Mouse (Mus musculus): ENCODE results near the gene Aldob. TPM values are rescaled to one million over a fixed set of nuclear protein-coding genes. Genes with fewer than 3 reads are reported as not detected.

Gene Aldob
- polyA plus RNA-seq, 1 experiment, result not detected

DNA sequence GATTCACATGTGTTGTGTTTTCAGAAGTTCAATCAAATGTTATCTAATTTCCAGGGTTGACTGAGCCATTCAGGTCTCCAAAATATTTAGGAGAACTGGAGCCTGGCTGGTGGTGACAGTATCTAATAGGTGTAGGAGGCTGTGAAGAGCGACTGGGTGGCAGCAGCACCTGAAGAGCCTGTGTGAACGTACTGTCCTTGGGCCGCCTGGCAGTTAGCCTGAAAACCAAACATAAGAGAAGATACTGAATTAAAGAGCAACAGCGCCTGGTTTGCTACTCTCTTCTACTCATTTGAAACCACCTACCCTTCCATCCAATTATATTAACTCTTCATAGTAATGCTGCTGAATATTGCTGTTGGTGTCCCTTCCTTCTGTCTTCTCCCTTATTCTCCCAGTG lies 12.7 kb downstream of the Aldob start:
- TF ChIP-seq POLR2AphosphoS2 (IDR thresholded peaks at IDR 0.05; ENCODE audit: insufficient read length, low read depth) (no peak), USF1 (IDR thresholded peaks at IDR 0.05; ENCODE audit: low read depth) (no peak), MYOG (IDR thresholded peaks at IDR 0.05; ENCODE audit: control insufficient read depth in 1 of 3, insufficient read depth in 1 of 3, insufficient read length in 2 of 3, low read depth in 2 of 3) (no peak), TCF12 (IDR thresholded peaks at IDR 0.05; ENCODE audit: insufficient read depth, poor library complexity, severe bottlenecking) (no peak), SRF (IDR thresholded peaks at IDR 0.05; ENCODE audit: control insufficient read depth, insufficient read length, low read depth) (no peak), TCF3 (IDR thresholded peaks at IDR 0.05; ENCODE audit: insufficient read length, low read depth) (no peak), MAX (IDR thresholded peaks at IDR 0.05; ENCODE audit: low read depth) (no peak), E2F4 (IDR thresholded peaks at IDR 0.05; ENCODE audit: insufficient read depth) (no peak), POLR2A (IDR thresholded peaks at IDR 0.05; ENCODE audit: insufficient read length, low read depth) (no peak), CEBPB (IDR thresholded peaks at IDR 0.05; ENCODE audit: insufficient read depth, poor library complexity, severe bottlenecking) (no peak), REST (IDR thresholded peaks at IDR 0.05; ENCODE audit: insufficient read depth, insufficient read length) (no peak), MYOD1 (IDR thresholded peaks at IDR 0.05; ENCODE audit: control insufficient read depth in 1 of 3, insufficient read length in 2 of 3, low read depth in 2 of 3) (no peak)
- Histone ChIP-seq H3ac (ENCODE audit: control insufficient read depth, insufficient read length) (no peak overlapping the region), H3K4me3 (no peak overlapping the region), H3K4me2 (ENCODE audit: low read depth) (no peak overlapping the region), H3K79me2 (ENCODE audit: control insufficient read depth, insufficient read depth) (no peaks in the 10 kb centered on the region), H3K27me3 (ENCODE audit: control insufficient read depth, insufficient read depth, insufficient read length) (no peaks in the 10 kb centered on the region), H3K36me3 (ENCODE audit: control insufficient read depth, insufficient read depth) (no peaks in the 10 kb centered on the region)

DNA sequence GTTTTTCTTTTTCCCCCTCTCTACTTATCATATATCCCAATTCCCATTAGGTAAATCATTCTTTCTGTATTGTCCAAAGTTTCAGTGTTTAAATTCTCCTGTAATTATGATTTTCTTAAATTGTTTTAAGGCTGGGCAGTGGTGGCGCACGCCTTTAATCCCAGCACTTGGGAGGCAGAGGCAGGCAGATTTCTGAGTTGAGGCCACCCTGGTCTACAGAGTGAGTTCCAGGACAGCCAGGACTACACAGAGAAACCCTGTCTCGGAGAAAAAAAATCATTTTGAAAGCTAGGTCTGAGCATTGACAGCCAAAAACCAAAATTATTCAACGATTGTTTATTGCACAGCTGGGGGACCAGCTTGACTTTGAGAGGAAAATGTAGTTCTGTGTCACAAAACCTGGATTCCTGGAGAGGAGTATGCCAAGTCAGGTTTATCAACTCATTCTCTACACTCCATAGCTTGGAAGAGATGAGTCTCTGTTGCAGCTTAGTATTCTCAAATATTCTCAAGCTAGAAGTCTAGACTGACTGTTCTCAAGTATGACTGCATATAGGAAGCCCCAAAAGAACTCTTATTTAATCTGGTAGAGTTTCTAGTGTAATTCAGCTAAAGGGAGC lies 13.6 kb downstream of the Aldob start:
- Histone ChIP-seq H3K27me3 (ENCODE audit: control insufficient read depth, insufficient read depth, insufficient read length) (no peaks in the 10 kb centered on the region), H3ac (ENCODE audit: control insufficient read depth, insufficient read length) (no peak overlapping the region), H3K79me2 (ENCODE audit: control insufficient read depth, insufficient read depth) (no peaks in the 10 kb centered on the region), H3K36me3 (ENCODE audit: control insufficient read depth, insufficient read depth) (peaks cover 6% of the 10 kb centered on the region), H3K4me3 (no peak overlapping the region), H3K4me2 (ENCODE audit: low read depth) (no peak overlapping the region)
- TF ChIP-seq E2F4 (IDR thresholded peaks at IDR 0.05; ENCODE audit: insufficient read depth) (no peak), POLR2AphosphoS2 (IDR thresholded peaks at IDR 0.05; ENCODE audit: insufficient read length, low read depth) (no peak), USF1 (IDR thresholded peaks at IDR 0.05; ENCODE audit: low read depth) (no peak), TCF3 (IDR thresholded peaks at IDR 0.05; ENCODE audit: insufficient read length, low read depth) (no peak), REST (IDR thresholded peaks at IDR 0.05; ENCODE audit: insufficient read depth, insufficient read length) (no peak), CEBPB (IDR thresholded peaks at IDR 0.05; ENCODE audit: insufficient read depth, poor library complexity, severe bottlenecking) (no peak), MYOD1 (IDR thresholded peaks at IDR 0.05; ENCODE audit: control insufficient read depth in 1 of 3, insufficient read length in 2 of 3, low read depth in 2 of 3) (no peak), POLR2A (IDR thresholded peaks at IDR 0.05; ENCODE audit: insufficient read length, low read depth) (no peak)

DNA sequence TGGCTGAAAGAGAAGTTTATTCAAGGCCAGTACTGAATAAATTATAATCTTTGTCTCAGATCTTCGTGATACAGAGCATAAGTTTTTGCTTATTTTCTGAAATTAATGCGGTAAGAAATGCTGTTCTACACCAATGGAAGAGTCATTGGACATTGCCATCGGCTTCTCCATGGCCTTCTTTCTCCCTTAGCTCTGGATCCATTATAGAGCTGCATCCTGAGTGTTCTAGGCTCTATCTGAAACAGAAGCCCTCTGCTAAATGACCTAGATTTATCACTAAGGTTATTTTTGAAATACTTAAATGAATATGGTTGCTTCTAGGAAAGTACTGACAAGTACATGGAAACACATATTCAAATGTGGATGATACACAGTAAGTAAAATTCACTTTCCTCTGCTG lies 14.3 kb downstream of the Aldob start:
- H3K4me2 ChIP-seq (ENCODE audit: low read depth), result no peak overlapping the region
- no peak overlapping the region for H3ac ChIP-seq (ENCODE audit: control insufficient read depth, insufficient read length)
- no peaks in the 10 kb centered on the region for H3K27me3 ChIP-seq (ENCODE audit: control insufficient read depth, insufficient read depth, insufficient read length)
- no peaks in the 10 kb centered on the region for H3K79me2 ChIP-seq (ENCODE audit: control insufficient read depth, insufficient read depth)
- TF ChIP-seq TCF12 (IDR thresholded peaks at IDR 0.05; ENCODE audit: insufficient read depth, poor library complexity, severe bottlenecking), result no peak
- no peak for TF ChIP-seq MYOG (IDR thresholded peaks at IDR 0.05; ENCODE audit: control insufficient read depth in 1 of 3, insufficient read depth in 1 of 3, insufficient read length in 2 of 3, low read depth in 2 of 3)
- no peak for TF ChIP-seq POLR2A (IDR thresholded peaks at IDR 0.05; ENCODE audit: insufficient read length, low read depth)
- TF ChIP-seq MAX (IDR thresholded peaks at IDR 0.05; ENCODE audit: low read depth), result no peak
- no peak for TF ChIP-seq E2F4 (IDR thresholded peaks at IDR 0.05; ENCODE audit: insufficient read depth)
- TF ChIP-seq REST (IDR thresholded peaks at IDR 0.05; ENCODE audit: insufficient read depth, insufficient read length), result no peak
- no peak for TF ChIP-seq POLR2AphosphoS2 (IDR thresholded peaks at IDR 0.05; ENCODE audit: insufficient read length, low read depth)
- no peak overlapping the region for H3K4me3 ChIP-seq
- H3K36me3 ChIP-seq (ENCODE audit: control insufficient read depth, insufficient read depth), result peaks cover 12% of the 10 kb centered on the region

DNA sequence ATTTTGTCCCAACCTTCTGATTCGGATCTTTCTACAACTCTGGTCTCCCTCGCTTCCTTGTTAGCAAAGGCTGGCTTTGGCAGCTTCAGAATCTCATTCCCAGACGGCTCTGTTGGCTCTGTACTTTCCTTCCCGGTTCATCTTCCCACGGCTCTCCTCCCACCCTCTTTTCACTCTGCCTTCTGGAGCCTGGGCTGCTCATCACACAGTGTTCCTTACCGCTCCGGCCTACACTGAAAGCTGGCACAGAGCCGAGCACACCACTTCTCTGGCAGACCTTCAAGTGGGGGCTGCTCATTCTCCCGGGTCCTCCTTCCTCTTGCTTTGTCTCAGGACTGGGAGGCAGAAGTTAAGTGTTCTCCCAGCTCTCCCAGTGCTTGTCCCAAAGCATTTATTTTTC lies 26.8 kb downstream of the Aldob start:
- H3K4me3 ChIP-seq, result peak overlapping the region; percentile 87

More for the DNA sequence above, 26.8 kb downstream of the Aldob start:
- no peak overlapping the region for H3ac ChIP-seq (ENCODE audit: control insufficient read depth, insufficient read length)
- peak overlapping the region; percentile 92 for H3K4me2 ChIP-seq (ENCODE audit: low read depth)
- peaks cover 20% of the 10 kb centered on the region for H3K36me3 ChIP-seq (ENCODE audit: control insufficient read depth, insufficient read depth)
- H3K79me2 ChIP-seq (ENCODE audit: control insufficient read depth, insufficient read depth), result peaks cover 32% of the 10 kb centered on the region
- TF ChIP-seq TCF12 (IDR thresholded peaks at IDR 0.05; ENCODE audit: insufficient read depth, poor library complexity, severe bottlenecking) (no peak), E2F4 (IDR thresholded peaks at IDR 0.05; ENCODE audit: insufficient read depth) (no peak), POLR2A (IDR thresholded peaks at IDR 0.05; ENCODE audit: insufficient read length, low read depth) (no peak), TCF3 (IDR thresholded peaks at IDR 0.05; ENCODE audit: insufficient read length, low read depth) (no peak), POLR2AphosphoS2 (IDR thresholded peaks at IDR 0.05; ENCODE audit: insufficient read length, low read depth) (no peak), CEBPB (IDR thresholded peaks at IDR 0.05; ENCODE audit: insufficient read depth, poor library complexity, severe bottlenecking) (no peak), MAX (IDR thresholded peaks at IDR 0.05; ENCODE audit: low read depth) (no peak), MYOG (IDR thresholded peaks at IDR 0.05; ENCODE audit: control insufficient read depth in 1 of 3, insufficient read depth in 1 of 3, insufficient read length in 2 of 3, low read depth in 2 of 3) (no peak), REST (IDR thresholded peaks at IDR 0.05; ENCODE audit: insufficient read depth, insufficient read length) (no peak), USF1 (IDR thresholded peaks at IDR 0.05; ENCODE audit: low read depth) (no peak), SRF (IDR thresholded peaks at IDR 0.05; ENCODE audit: control insufficient read depth, insufficient read length, low read depth) (no peak), MYOD1 (IDR thresholded peaks at IDR 0.05; ENCODE audit: control insufficient read depth in 1 of 3, insufficient read length in 2 of 3, low read depth in 2 of 3) (no peak)
- no peaks in the 10 kb centered on the region for H3K27me3 ChIP-seq (ENCODE audit: control insufficient read depth, insufficient read depth, insufficient read length)

Measured in myocyte (in vitro differentiated cells).